Mouse (Mus musculus): Measurements from ENCODE around the gene Zp2.

GRCm38 (mm10) chr7:120145191-120145590 lies at the start of gene Zp2:
- TF ChIP-seq CTCF (IDR thresholded peaks at IDR 0.05; ENCODE audit: control insufficient read depth, insufficient read depth, insufficient replicate concordance, low read depth, low read length) = no peak
- TF ChIP-seq POLR2A (IDR thresholded peaks at IDR 0.05; ENCODE audit: control insufficient read depth, low read depth, low read length) = no peak

All from testis, adult 2 months (tissue).